Mouse (Mus musculus): ENCODE results near the gene Pla2g7.

GRCm38 (mm10) chr17:43646925-43647324 lies 79.0 kb downstream of the Pla2g7 start:
- TF ChIP-seq POLR2A (IDR thresholded peaks at IDR 0.05; ENCODE audit: low read depth, low read length) (no peak), CTCF (conservative IDR thresholded peaks at IDR 0.05; ENCODE audit: insufficient read depth, insufficient read length, low read depth, low read length) (no peak)

All from kidney, adult 2 months (tissue).